In genomic region chr12:109952933-109953332, GRCm38 (mm10) we compare ENCODE assay signal across 21 mouse cellular contexts.
DNase-seq lines count a peak whose midpoint lies in the region; ATAC-seq and TF ChIP-seq lines count a peak whose summit lies in the region.
"Had no signal": no experiment of that assay in that cellular context is flagged by ENCODE, and none has a peak within 500 bp of the region (broad histone marks: within the 10 kb centered on the region; RNA-seq: fewer than 3 reads in every experiment).

No protein-coding gene starts in this region.

- H3K36me3 ChIP-seq in intestine, postnatal 0 days (ENCODE audit: control insufficient read depth, insufficient read depth) = no peaks in the 10 kb centered on the region
- H3K36me3 ChIP-seq in intestine, embryonic 15.5 days = no peaks in the 10 kb centered on the region
- no peaks in the 10 kb centered on the region for H3K36me3 ChIP-seq in lung, postnatal 0 days (ENCODE audit: insufficient read depth, low read length)
- no peaks in the 10 kb centered on the region for H3K36me3 ChIP-seq in ES-E14 (ENCODE audit: control insufficient read depth, insufficient read depth, low read length, poor library complexity, severe bottlenecking)
- H3K36me3 ChIP-seq: embryonic facial prominence, embryonic 10.5 days; forebrain, embryonic 12.5 days; hindbrain, embryonic 10.5 days; kidney, embryonic 15.5 days; liver, embryonic 12.5 days; stomach, embryonic 15.5 days had no signal

- in situ Hi-C loops in ES-E14 (cut with MboI; ENCODE audit: low sequenced_read_pairs in 2 of 2, unreplicated experiment in 2 of 2) = loop anchor here (10.0 to 25.0 kb wide), 3 partner anchors 191 to 518 kb away; partner anchors contain the start of gene Rtl1 (in 1 of the 2)

- no peak overlapping the region for H3K4me3 ChIP-seq in intestine, postnatal 0 days (ENCODE audit: low read depth, low read length)
- H3K4me3 ChIP-seq in intestine, embryonic 15.5 days (replicated peaks) = no peak overlapping the region
- H3K4me3 ChIP-seq in lung, postnatal 0 days (ENCODE audit: low read depth, low read length) = no peak overlapping the region
- H3K4me3 ChIP-seq in ES-E14 (ENCODE audit: insufficient read depth in 1 of 2, low read depth in 1 of 2, low read length in 2 of 2, poor library complexity in 1 of 2, severe bottlenecking in 1 of 2) = no peak overlapping the region
- H3K4me3 ChIP-seq: embryonic facial prominence, embryonic 10.5 days; forebrain, embryonic 12.5 days; hindbrain, embryonic 10.5 days; kidney, embryonic 15.5 days; liver, embryonic 12.5 days; stomach, embryonic 15.5 days had no signal

- no peak overlapping the region for H3K4me2 ChIP-seq in intestine, postnatal 0 days (replicated peaks; ENCODE audit: low read depth)
- no peak overlapping the region for H3K4me2 ChIP-seq in intestine, embryonic 15.5 days (replicated peaks)
- H3K4me2 ChIP-seq in lung, postnatal 0 days (replicated peaks; ENCODE audit: low read depth, low read length) = no peak overlapping the region
- H3K4me2 ChIP-seq: forebrain, embryonic 12.5 days; kidney, embryonic 15.5 days; stomach, embryonic 15.5 days had no signal

- 61% methylated on average over 3 of the region's 3 CpGs for WGBS in intestine, postnatal 0 days
- 59% methylated on average over 3 of the region's 3 CpGs for WGBS in intestine, embryonic 15.5 days
- 50% methylated on average over 3 of the region's 3 CpGs for WGBS in lung, postnatal 0 days

- no peak for TF ChIP-seq EP300 in lung, postnatal 0 days (IDR thresholded peaks at IDR 0.05)

- TF ChIP-seq CTCF in intestine, postnatal 0 days (IDR thresholded peaks at IDR 0.05; ENCODE audit: low read depth) = peak; percentile 39
- peak; percentile 30 for TF ChIP-seq CTCF in lung, postnatal 0 days (IDR thresholded peaks at IDR 0.05)

- DNase-seq in lung, postnatal 0 days (ENCODE audit: low spot score) = no peak
- DNase-seq in lung, postnatal 25 days (ENCODE audit: low spot score) = no peak
- no peak for DNase-seq in ES-E14 (ENCODE audit: low read depth, low spot score)
- peak; percentile 1 for DNase-seq in induced T-regulatory cell, adult 2 months (ENCODE audit: low read depth)
- DNase-seq in left cerebral cortex, postnatal 4 days = no peak
- DNase-seq: cerebellum, adult 9-10 months; gastrocnemius, postnatal 14 days; heart, adult 18-20 months; lung, postnatal 10 days; right cerebral cortex, postnatal 25 days; thymus, postnatal 14 days had no signal

- no peak overlapping the region for H3K27ac ChIP-seq in intestine, postnatal 0 days (ENCODE audit: low read depth, low read length)
- no peak overlapping the region for H3K27ac ChIP-seq in intestine, embryonic 15.5 days
- H3K27ac ChIP-seq in lung, postnatal 0 days (ENCODE audit: low read length) = no peak overlapping the region
- no peak overlapping the region for H3K27ac ChIP-seq in ES-E14 (ENCODE audit: insufficient read depth, low read depth, low read length, poor library complexity, severe bottlenecking)
- H3K27ac ChIP-seq: kidney, embryonic 15.5 days; stomach, embryonic 15.5 days had no signal

- ATAC-seq in intestine, postnatal 0 days = no peak
- ATAC-seq in intestine, embryonic 15.5 days = no peak
- no peak for ATAC-seq in lung, postnatal 0 days
- ATAC-seq: inflammation-experienced regulatory T-cells, adult 6 months; midbrain, embryonic 16.5 days had no signal

- H3K9me3 ChIP-seq in intestine, postnatal 0 days (ENCODE audit: control insufficient read depth) = no peaks in the 10 kb centered on the region
- no peaks in the 10 kb centered on the region for H3K9me3 ChIP-seq in intestine, embryonic 15.5 days
- no peaks in the 10 kb centered on the region for H3K9me3 ChIP-seq in lung, postnatal 0 days (ENCODE audit: low read length)
- H3K9me3 ChIP-seq in ES-E14 (ENCODE audit: control insufficient read depth, insufficient read depth, low read depth, low read length) = no peaks in the 10 kb centered on the region
- H3K9me3 ChIP-seq: embryonic facial prominence, embryonic 10.5 days; forebrain, embryonic 12.5 days; kidney, embryonic 15.5 days; liver, embryonic 12.5 days; stomach, embryonic 15.5 days had no signal

- intact Hi-C loops in left cerebral cortex, postnatal 4 days (cut with DNase I) = no loop called here

- H3K9ac ChIP-seq in intestine, postnatal 0 days (ENCODE audit: low read depth, low read length) = no peak overlapping the region
- no peak overlapping the region for H3K9ac ChIP-seq in intestine, embryonic 15.5 days
- no peak overlapping the region for H3K9ac ChIP-seq in lung, postnatal 0 days (replicated peaks; ENCODE audit: low read depth)
- H3K9ac ChIP-seq in ES-E14 (ENCODE audit: insufficient read depth, low read depth, low read length, poor library complexity, severe bottlenecking) = no peak overlapping the region
- H3K9ac ChIP-seq: forebrain, embryonic 12.5 days; kidney, embryonic 15.5 days; liver, embryonic 12.5 days; stomach, embryonic 15.5 days had no signal

- H3K27me3 ChIP-seq in intestine, postnatal 0 days (replicated peaks; ENCODE audit: control insufficient read depth, insufficient read depth, low read length) = no peaks in the 10 kb centered on the region
- no peaks in the 10 kb centered on the region for H3K27me3 ChIP-seq in intestine, embryonic 15.5 days (replicated peaks)
- no peaks in the 10 kb centered on the region for H3K27me3 ChIP-seq in lung, postnatal 0 days (replicated peaks; ENCODE audit: insufficient read depth, low read length)
- H3K27me3 ChIP-seq: forebrain, embryonic 12.5 days; liver, embryonic 12.5 days; stomach, embryonic 15.5 days had no signal

- H3K4me1 ChIP-seq in intestine, postnatal 0 days (replicated peaks; ENCODE audit: control insufficient read depth, insufficient read depth, low read length) = no peaks in the 10 kb centered on the region
- peaks cover 22% of the 10 kb centered on the region for H3K4me1 ChIP-seq in intestine, embryonic 15.5 days (replicated peaks)
- no peaks in the 10 kb centered on the region for H3K4me1 ChIP-seq in lung, postnatal 0 days (ENCODE audit: insufficient read depth, low read depth, low read length)
- peaks cover 6 to 30% of the 10 kb centered on the region in 2 experiments for H3K4me1 ChIP-seq in ES-E14 (ENCODE audit: control insufficient read depth in 2 of 2, insufficient read depth in 2 of 2, low read length in 2 of 2, poor library complexity in 1 of 2)

TF ChIP-seq in ES-E14, 5 proteins besides CTCF, POLR2A, EP300 and RAD21:
- TF ChIP-seq CHD2 (IDR thresholded peaks at IDR 0.05; ENCODE audit: low read depth, low read length) = no peak
- TF ChIP-seq ZNF384 (IDR thresholded peaks at IDR 0.05; ENCODE audit: low read depth, low read length) = peak; percentile 40; the same call in 1 of the 2 replicates
- no peak for TF ChIP-seq MAFK (IDR thresholded peaks at IDR 0.05; ENCODE audit: insufficient read depth, low read depth, low read length)
